Mouse (Mus musculus): ENCODE measurements at regions not wholly inside any gene's neighbourhood (a gene's known extent, or its start where the extent isn't known, plus 50 kb on each side); places are given as distances from the start of the nearest gene placed in this dataset.

- TF ChIP-seq MAFK (IDR thresholded peaks at IDR 0.05; ENCODE audit: insufficient read depth, low read depth, low read length) = no peak
- TF ChIP-seq HCFC1 (IDR thresholded peaks at IDR 0.05; ENCODE audit: borderline replicate concordance, insufficient read depth, low read length) = no peak
- no peak for TF ChIP-seq CHD2 (IDR thresholded peaks at IDR 0.05; ENCODE audit: low read depth, low read length)
Measured at GRCm38 (mm10) chr1:149127709-149128108, 833.4 kb downstream of the Pla2g4a start.
